Mouse (Mus musculus) c-Kit-positive CD71-positive TER-119-positive erythroid progenitor cells, embryonic 14.5 days (primary cell): ENCODE data around the gene Vmn1r32.

Experiments used
- DNase-seq: peaks from one replicate; pipeline ENCODE4 v3.0.0-alpha.2; 2013; ENCODE audit warnings: low spot score

Vmn1r32 gene

DNA sequence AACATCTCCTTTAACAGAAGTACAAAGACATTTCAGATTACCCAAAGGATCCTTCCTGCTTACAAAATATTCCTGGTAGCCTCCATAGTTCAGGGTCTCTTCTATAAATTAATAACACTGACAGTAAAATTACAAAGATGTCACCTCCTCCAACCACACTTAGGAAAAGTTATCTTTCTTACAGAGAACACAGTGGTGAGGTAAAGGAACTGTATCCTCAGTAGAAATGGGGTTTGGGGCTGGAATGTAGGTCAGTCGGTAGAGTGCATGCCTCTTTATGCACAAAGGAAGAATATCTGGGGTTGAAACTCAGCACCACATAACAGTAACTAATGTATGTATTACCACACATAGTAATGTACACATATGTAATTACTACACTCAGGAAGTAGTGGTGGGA lies at the start of gene Vmn1r32:
Gene Vmn1r32, minus strand, starts transcription at position 101 of the 400 bp plus-strand sequence.
- DNase-seq, result no peak

- no peak for DNase-seq
These were observed 35.9 kb upstream of the Vmn1r32 start for GRCm38 (mm10) chr6:66595804-66596203.

DNA sequence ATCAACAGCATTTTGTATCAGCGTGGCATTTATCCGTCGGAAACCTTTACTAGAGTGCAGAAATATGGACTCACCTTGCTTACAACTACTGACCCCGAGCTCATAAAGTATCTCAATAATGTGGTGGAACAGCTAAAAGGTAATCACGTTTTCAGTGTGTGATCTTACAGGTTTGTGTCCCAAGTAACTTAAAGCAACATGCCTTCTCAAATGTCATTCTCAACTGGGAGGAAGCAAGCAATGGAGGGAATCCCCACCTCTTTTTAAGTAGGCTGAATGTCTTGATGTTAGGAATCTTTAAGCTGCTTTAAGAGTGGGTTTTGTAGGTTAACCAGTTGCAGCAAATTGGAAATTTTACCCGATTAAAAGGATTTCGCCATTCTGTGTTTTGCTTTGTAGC lies 23.9 kb downstream of the Vmn1r32 start:
- DNase-seq, result no peak

GRCm38 (mm10) chr6:66535028-66535862 lies 24.7 kb downstream of the Vmn1r32 start, which contains the start of gene Mad2l1:
Gene Mad2l1 (plus strand): TSS chr6:66535390.
- DNase-seq, result peak; percentile 98

DNA sequence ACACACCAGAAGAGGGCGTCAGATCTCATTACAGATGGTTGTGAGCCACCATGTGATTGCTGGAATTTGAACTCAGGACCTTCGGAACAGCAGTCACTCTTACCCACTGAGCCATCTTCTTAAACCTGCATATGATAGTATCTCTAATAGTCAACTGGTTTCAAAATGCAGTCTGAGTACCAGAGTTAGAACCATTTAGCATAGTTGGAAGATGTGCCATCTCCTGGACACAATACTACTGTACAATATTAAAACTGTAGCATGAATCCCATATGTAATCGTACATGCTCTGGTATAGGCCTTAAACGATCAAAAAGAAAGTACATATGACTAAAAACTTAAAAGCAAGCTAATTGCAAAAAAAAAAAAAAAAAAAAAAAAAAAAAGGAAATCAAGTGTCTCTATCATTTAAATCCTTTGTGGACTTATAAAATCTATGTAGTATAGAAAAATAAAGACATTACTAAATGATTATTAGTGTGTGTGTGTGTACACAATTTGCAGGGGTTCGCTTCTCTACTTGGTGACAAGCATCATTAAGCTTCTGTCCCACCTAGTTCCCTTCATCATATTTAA lies 25.4 kb downstream of the Vmn1r32 start:
- peak; percentile 14 for DNase-seq

DNA sequence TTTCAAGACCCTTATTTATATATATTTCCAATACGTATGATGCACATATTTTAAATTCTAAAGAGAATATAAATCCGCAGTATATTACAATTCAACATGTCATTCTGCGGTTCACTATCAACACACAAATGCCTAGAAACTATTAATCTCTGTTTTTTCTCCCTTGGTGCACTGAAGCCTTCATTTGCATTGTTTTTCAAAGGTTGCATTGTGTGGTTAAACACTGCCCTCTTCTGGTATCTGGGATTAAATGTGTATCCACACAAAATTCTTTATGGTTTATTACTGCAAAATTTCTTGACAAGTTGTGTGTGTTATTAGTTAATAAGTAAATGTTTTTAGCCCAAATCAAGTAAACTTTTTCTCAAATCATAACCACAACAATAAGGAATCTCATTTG lies 26.7 kb downstream of the Vmn1r32 start:
- DNase-seq, result peak; percentile 59

GRCm38 (mm10) chr6:66528386-66528785 lies 31.5 kb downstream of the Vmn1r32 start:
- DNase-seq, result no peak

- no peak for DNase-seq
These were observed 43.5 kb downstream of the Vmn1r32 start for GRCm38 (mm10) chr6:66516368-66516767.
